Mouse (Mus musculus): ENCODE measurements around the gene Sv2c. TPM values are rescaled to one million over a fixed set of nuclear protein-coding genes. Genes with fewer than 3 reads are reported as not detected.

The Sv2c gene
- polyA plus RNA-seq, 1 experiment from 2014 or later = 1.6 TPM

DNA sequence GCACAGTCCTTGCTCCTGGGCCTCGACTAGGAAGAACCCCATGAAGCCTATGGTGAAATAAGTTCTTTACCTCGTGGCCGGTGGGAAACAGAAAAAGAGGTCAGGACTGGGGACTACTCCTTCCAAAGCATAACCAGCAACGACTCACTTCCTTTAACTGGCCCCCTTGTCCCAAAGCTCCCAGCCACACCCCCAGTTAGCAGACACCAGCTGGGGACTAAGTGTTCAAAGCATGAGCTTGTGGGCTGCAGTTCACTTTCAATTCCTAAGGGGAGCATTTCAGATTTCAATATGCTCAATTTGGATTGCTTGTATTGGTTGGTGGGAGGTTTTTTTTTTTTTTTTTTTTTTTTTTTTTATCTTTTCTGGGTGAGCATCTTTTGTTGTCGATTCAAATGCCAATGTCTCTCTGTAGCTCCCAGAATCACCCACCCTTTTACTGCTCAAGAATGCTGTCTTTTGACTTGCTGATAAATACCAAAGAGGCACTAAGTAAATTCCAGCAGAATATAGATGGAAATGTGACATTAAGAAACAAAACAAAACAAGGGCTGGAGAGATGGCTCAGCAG lies 186.4 kb downstream of the Sv2c start:
- Histone ChIP-seq H3K27ac (replicated peaks) (no peak overlapping the region), H3K27me3 (ENCODE audit: control insufficient read depth, insufficient read depth, low read length) (no peaks in the 10 kb centered on the region), H3K9me3 (ENCODE audit: control insufficient read depth, low read length) (no peaks in the 10 kb centered on the region), H3K9ac (ENCODE audit: low read length) (no peak overlapping the region), H3K4me3 (ENCODE audit: low read depth, low read length) (no peak overlapping the region), H3K4me2 (replicated peaks; ENCODE audit: low read depth) (no peak overlapping the region), H3K36me3 (ENCODE audit: control insufficient read depth, insufficient read depth, low read length) (no peaks in the 10 kb centered on the region), H3K4me1 (replicated peaks; ENCODE audit: control insufficient read depth, insufficient read depth) (no peaks in the 10 kb centered on the region)
- ATAC-seq (ENCODE audit: low FRiP score, low TSS enrichment) = no peak
- no peak for DNase-seq (ENCODE audit: low spot score)
- TF ChIP-seq CTCF (IDR thresholded peaks at IDR 0.05; ENCODE audit: low read depth) (no peak), EP300 (optimal IDR thresholded peaks at IDR 0.05) (no peak)
- WGBS = 59% methylated on average over 5 of the region's 5 CpGs

DNA sequence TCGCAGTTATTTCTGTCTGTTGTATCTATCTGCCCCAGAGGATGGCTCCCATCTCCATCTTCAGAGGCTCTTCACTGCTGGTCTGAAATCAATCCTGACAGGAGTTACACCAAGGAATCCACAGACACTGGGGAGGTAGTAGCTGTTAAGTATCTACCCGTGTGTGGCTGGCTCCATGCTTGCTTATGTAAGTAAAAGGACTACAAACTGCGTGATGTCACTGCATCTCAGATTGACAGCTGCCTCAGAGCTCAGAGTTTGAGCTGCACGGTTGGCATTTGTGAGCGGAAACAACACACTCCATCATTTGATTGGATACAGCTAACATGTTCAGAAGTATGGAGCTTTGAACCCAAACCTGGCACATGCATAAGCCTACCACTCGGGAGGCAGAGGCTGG lies 187.8 kb downstream of the Sv2c start:
- no peak for TF ChIP-seq EP300 (optimal IDR thresholded peaks at IDR 0.05)
- TF ChIP-seq CTCF (IDR thresholded peaks at IDR 0.05; ENCODE audit: low read depth) = no peak
- WGBS = 85% methylated on average over 6 of the region's 6 CpGs
- no peak for DNase-seq (ENCODE audit: low spot score)

DNA sequence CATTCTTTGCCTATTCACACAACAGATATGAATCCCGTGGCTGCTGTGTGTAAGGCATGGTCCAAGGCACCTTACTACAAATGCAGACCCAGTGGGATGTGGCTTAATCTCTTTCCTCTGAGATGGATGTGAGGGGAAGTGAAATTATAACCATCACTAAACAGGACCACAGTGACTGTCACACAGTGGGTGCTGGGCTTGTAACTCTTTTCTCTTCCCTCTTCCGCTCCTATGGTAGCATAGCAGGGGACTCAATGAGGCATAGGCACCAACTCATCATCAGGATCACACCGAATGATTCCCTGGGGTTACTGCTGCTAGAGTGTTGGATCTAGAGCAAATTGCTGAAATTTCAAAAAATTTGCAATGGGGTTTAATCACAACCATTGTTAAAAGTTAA lies 188.5 kb downstream of the Sv2c start:
- no peaks in the 10 kb centered on the region for H3K27me3 ChIP-seq (ENCODE audit: control insufficient read depth, insufficient read depth, low read length)
- DNase-seq (ENCODE audit: low spot score) = no peak
- ATAC-seq (ENCODE audit: low FRiP score, low TSS enrichment) = no peak
- no peak overlapping the region for H3K4me2 ChIP-seq (replicated peaks; ENCODE audit: low read depth)
- H3K36me3 ChIP-seq (ENCODE audit: control insufficient read depth, insufficient read depth, low read length) = no peaks in the 10 kb centered on the region
- no peaks in the 10 kb centered on the region for H3K4me1 ChIP-seq (replicated peaks; ENCODE audit: control insufficient read depth, insufficient read depth)
- no peak overlapping the region for H3K4me3 ChIP-seq (ENCODE audit: low read depth, low read length)
- 93% methylated on average over 3 of the region's 3 CpGs for WGBS
- TF ChIP-seq CTCF (IDR thresholded peaks at IDR 0.05; ENCODE audit: low read depth) (no peak), EP300 (optimal IDR thresholded peaks at IDR 0.05) (no peak)
- no peak overlapping the region for H3K27ac ChIP-seq (replicated peaks)
- no peaks in the 10 kb centered on the region for H3K9me3 ChIP-seq (ENCODE audit: control insufficient read depth, low read length)
- H3K9ac ChIP-seq (ENCODE audit: low read length) = no peak overlapping the region

More for the DNA sequence above, 187.8 kb downstream of the Sv2c start:
- H3K9me3 ChIP-seq (ENCODE audit: control insufficient read depth, low read length) = no peaks in the 10 kb centered on the region
- H3K27me3 ChIP-seq (ENCODE audit: control insufficient read depth, insufficient read depth, low read length) = no peaks in the 10 kb centered on the region
- H3K4me3 ChIP-seq (ENCODE audit: low read depth, low read length) = no peak overlapping the region
- H3K4me2 ChIP-seq (replicated peaks; ENCODE audit: low read depth) = no peak overlapping the region
- ATAC-seq (ENCODE audit: low FRiP score, low TSS enrichment) = no peak
- no peak overlapping the region for H3K27ac ChIP-seq (replicated peaks)
- no peaks in the 10 kb centered on the region for H3K4me1 ChIP-seq (replicated peaks; ENCODE audit: control insufficient read depth, insufficient read depth)
- no peak overlapping the region for H3K9ac ChIP-seq (ENCODE audit: low read length)
- no peaks in the 10 kb centered on the region for H3K36me3 ChIP-seq (ENCODE audit: control insufficient read depth, insufficient read depth, low read length)

DNA sequence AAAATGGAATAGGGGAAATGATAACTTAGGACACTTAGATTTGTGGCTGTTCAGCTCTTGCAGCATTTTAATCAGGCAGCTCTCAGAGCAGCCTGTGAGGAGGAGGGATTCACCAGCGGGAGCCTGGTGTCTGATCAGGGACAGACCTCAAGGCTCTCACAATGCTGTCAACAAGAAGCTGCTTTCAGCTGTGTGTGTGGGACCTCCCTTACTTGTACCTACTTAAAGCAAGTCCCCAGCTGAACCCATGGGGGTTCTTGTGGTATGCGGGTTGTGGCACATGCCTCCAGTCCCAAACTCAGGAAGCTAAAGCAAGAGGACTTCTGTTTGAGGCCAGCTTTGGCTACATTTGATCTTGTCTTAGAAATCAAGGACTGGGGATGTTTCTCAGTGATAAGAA lies 189.8 kb downstream of the Sv2c start:
- TF ChIP-seq CTCF (IDR thresholded peaks at IDR 0.05; ENCODE audit: low read depth) (no peak), EP300 (optimal IDR thresholded peaks at IDR 0.05) (no peak)
- Histone ChIP-seq H3K4me1 (replicated peaks; ENCODE audit: control insufficient read depth, insufficient read depth) (no peaks in the 10 kb centered on the region), H3K36me3 (ENCODE audit: control insufficient read depth, insufficient read depth, low read length) (no peaks in the 10 kb centered on the region), H3K4me3 (ENCODE audit: low read depth, low read length) (no peak overlapping the region), H3K27ac (replicated peaks) (no peak overlapping the region), H3K27me3 (ENCODE audit: control insufficient read depth, insufficient read depth, low read length) (no peaks in the 10 kb centered on the region), H3K4me2 (replicated peaks; ENCODE audit: low read depth) (no peak overlapping the region), H3K9ac (ENCODE audit: low read length) (no peak overlapping the region), H3K9me3 (ENCODE audit: control insufficient read depth, low read length) (no peaks in the 10 kb centered on the region)
- WGBS = 73% methylated on average over 2 of the region's 2 CpGs
- DNase-seq (ENCODE audit: low spot score) (no peak), ATAC-seq (ENCODE audit: low FRiP score, low TSS enrichment) (no peak)

DNA sequence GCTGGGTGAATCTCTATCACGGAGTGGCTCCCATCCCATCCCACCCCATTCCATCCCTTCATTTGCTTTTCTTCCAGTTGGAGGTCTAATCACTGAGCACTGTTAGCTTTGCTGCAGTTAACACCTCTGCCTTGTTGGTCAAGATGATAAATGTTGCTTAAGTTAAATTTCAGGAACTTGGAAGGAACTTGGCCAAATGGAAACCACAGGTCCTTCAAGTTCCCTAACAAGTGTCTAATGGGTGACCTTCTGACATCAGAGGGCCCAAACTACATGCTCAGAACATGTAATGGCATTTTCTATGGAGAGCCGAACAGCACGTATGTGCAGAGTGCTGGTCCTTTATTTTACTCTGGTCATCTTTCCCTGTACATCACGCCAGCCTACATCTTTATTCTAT lies 190.5 kb downstream of the Sv2c start:
- H3K36me3 ChIP-seq (ENCODE audit: control insufficient read depth, insufficient read depth, low read length) = no peaks in the 10 kb centered on the region
- H3K4me1 ChIP-seq (replicated peaks; ENCODE audit: control insufficient read depth, insufficient read depth) = no peaks in the 10 kb centered on the region
- H3K4me3 ChIP-seq (ENCODE audit: low read depth, low read length) = no peak overlapping the region
- no peaks in the 10 kb centered on the region for H3K9me3 ChIP-seq (ENCODE audit: control insufficient read depth, low read length)
- no peak for TF ChIP-seq EP300 (optimal IDR thresholded peaks at IDR 0.05)
- no peak for TF ChIP-seq CTCF (IDR thresholded peaks at IDR 0.05; ENCODE audit: low read depth)
- no peak overlapping the region for H3K4me2 ChIP-seq (replicated peaks; ENCODE audit: low read depth)
- DNase-seq (ENCODE audit: low spot score) (no peak), ATAC-seq (ENCODE audit: low FRiP score, low TSS enrichment) (no peak)
- H3K27me3 ChIP-seq (ENCODE audit: control insufficient read depth, insufficient read depth, low read length) = no peaks in the 10 kb centered on the region
- no peak overlapping the region for H3K27ac ChIP-seq (replicated peaks)
- WGBS = 82% methylated on average over 4 of the region's 4 CpGs
- no peak overlapping the region for H3K9ac ChIP-seq (ENCODE audit: low read length)

DNA sequence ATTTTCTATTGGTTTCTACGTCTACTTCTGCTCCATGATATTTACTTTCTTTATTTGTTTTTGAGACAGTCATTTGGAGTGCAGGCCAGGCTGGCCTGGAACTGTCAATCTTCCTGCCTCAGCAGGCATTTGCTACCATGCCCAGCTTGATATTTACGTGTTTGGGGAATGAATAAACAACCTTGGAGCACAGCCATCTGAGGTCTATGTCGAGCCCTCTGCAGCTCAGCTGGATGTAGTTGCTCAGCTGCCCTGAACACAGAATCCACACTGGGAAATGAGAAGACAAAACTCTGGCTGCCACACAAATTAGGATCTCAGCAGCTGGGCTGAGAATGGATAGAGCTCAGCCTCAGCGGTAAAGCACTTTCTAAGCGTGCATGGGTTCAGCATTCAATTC lies 191.6 kb downstream of the Sv2c start:
- WGBS = 47% methylated on average over 5 of the region's 5 CpGs
- Histone ChIP-seq H3K27me3 (ENCODE audit: control insufficient read depth, insufficient read depth, low read length) (no peaks in the 10 kb centered on the region), H3K9me3 (ENCODE audit: control insufficient read depth, low read length) (no peaks in the 10 kb centered on the region), H3K4me2 (replicated peaks; ENCODE audit: low read depth) (no peak overlapping the region), H3K27ac (replicated peaks) (no peak overlapping the region), H3K9ac (ENCODE audit: low read length) (no peak overlapping the region), H3K4me1 (replicated peaks; ENCODE audit: control insufficient read depth, insufficient read depth) (no peaks in the 10 kb centered on the region), H3K4me3 (ENCODE audit: low read depth, low read length) (no peak overlapping the region), H3K36me3 (ENCODE audit: control insufficient read depth, insufficient read depth, low read length) (no peaks in the 10 kb centered on the region)
- no peak for ATAC-seq (ENCODE audit: low FRiP score, low TSS enrichment)
- TF ChIP-seq EP300 (optimal IDR thresholded peaks at IDR 0.05) = no peak
- DNase-seq (ENCODE audit: low spot score) = no peak

Data from stomach, postnatal 0 days (tissue).